Mouse (Mus musculus): Measurements from ENCODE around the gene Ccnk.

- TF ChIP-seq CTCF (IDR thresholded peaks at IDR 0.05; ENCODE audit: extremely low read depth, insufficient read depth, insufficient read length, insufficient replicate concordance) (no peak), POLR2A (IDR thresholded peaks at IDR 0.05; ENCODE audit: low read depth, low read length) (no peak)
Observed at GRCm38 (mm10) chr12:108178331-108179245, 791 bp upstream of the Ccnk start.
